ENCODE assay signal across 8 mouse cellular contexts in the genomic region with DNA sequence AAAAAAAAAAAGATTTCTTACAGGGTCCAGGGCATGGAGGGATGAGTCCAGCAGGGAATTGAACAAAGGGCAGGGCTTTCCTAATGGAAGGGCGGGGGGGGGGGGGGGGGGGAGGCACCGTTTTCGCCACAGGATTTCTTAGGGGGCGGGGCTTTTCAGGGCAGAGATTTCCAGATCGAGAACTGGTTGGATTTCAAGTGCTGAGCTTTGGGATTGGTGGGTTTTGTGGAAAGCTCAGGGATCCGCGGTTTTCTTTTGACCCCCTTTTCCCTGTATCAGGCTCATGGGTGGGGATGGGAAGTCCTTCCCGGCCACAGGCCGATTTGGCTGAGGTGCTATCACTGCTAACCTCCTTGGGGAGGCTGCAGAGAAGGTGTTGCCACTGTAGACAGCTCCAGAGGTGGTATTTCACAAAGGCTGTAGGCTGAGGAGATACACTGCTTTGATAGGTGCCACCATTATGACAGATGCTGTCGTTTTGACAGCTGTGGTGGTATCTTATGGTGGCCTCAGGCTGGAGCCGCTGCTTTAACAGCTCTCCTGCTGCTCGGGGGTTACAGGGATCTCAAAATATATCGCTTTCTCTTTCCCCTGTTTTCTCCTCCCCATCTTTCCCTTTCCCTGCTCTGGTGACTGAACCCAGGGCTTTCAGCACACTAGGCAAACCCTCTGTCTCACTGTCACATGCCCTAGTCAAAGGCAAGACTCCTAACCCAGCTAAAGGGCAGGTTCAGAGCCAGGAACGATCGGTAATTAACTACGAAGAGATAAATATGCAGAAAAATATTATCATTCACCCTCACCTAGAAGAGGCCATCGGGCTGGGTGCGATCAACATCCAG.
DNase-seq lines count a peak whose midpoint lies in the region; ATAC-seq lines count a peak whose summit lies in the region.

No protein-coding gene starts in this region.

- H3K4me2 ChIP-seq in kidney, embryonic 16.5 days (replicated peaks; ENCODE audit: low read depth, low read length) = peak overlapping the region; percentile 51
- H3K4me2 ChIP-seq in embryonic facial prominence, embryonic 11.5 days (ENCODE audit: low read depth, low read length) = peak overlapping the region; percentile 29
- peak overlapping the region; percentile 57 for H3K4me2 ChIP-seq in intestine, embryonic 16.5 days (ENCODE audit: low read depth, low read length)
- H3K4me2 ChIP-seq in neural tube, embryonic 13.5 days = peak overlapping the region; percentile 54

- no peaks in the 10 kb centered on the region for H3K27me3 ChIP-seq in kidney, embryonic 16.5 days (ENCODE audit: insufficient read depth, low read length)
- no peaks in the 10 kb centered on the region for H3K27me3 ChIP-seq in embryonic facial prominence, embryonic 11.5 days (ENCODE audit: control insufficient read depth, insufficient read depth, low read length)
- H3K27me3 ChIP-seq in intestine, embryonic 16.5 days (replicated peaks; ENCODE audit: control insufficient read depth, insufficient read depth, low read length) = no peaks in the 10 kb centered on the region
- no peaks in the 10 kb centered on the region for H3K27me3 ChIP-seq in neural tube, embryonic 13.5 days

- 0 out of 2 replicates have a peak, but pooled peaks cover 5% of the 10 kb centered on the region for H3K9me3 ChIP-seq in kidney, embryonic 16.5 days (ENCODE audit: low read length)
- H3K9me3 ChIP-seq in embryonic facial prominence, embryonic 11.5 days (replicated peaks; ENCODE audit: control insufficient read depth, low read length) = no peaks in the 10 kb centered on the region
- H3K9me3 ChIP-seq in intestine, embryonic 16.5 days (ENCODE audit: control insufficient read depth, low read length) = no peaks in the 10 kb centered on the region
- no peaks in the 10 kb centered on the region for H3K9me3 ChIP-seq in neural tube, embryonic 13.5 days

- no peak overlapping the region for H3K27ac ChIP-seq in kidney, embryonic 16.5 days (ENCODE audit: low read length)
- no peak overlapping the region for H3K27ac ChIP-seq in embryonic facial prominence, embryonic 11.5 days (replicated peaks; ENCODE audit: low read depth, low read length)
- H3K27ac ChIP-seq in intestine, embryonic 16.5 days (ENCODE audit: low read length) = no peak overlapping the region
- H3K27ac ChIP-seq in neural tube, embryonic 13.5 days (replicated peaks) = no peak overlapping the region

- no peak for ATAC-seq in kidney, embryonic 16.5 days (ENCODE audit: low FRiP score, low TSS enrichment)
- ATAC-seq in embryonic facial prominence, embryonic 11.5 days (replicated peaks; ENCODE audit: insufficient number of reproducible peaks, low FRiP score, low TSS enrichment, low read depth) = no peak
- peak; percentile 38 for ATAC-seq in intestine, embryonic 16.5 days
- peak; percentile 34 for ATAC-seq in neural tube, embryonic 13.5 days (ENCODE audit: low read depth)

- no peak for DNase-seq in kidney, adult 9 months
- DNase-seq in embryonic facial prominence, embryonic 11.5 days (ENCODE audit: low spot score) = peak; percentile 41
- DNase-seq in left cerebral cortex, postnatal 14 days (ENCODE audit: low spot score in 2 of 2) = no peak
- no peak for DNase-seq in spleen, adult 12 weeks (ENCODE audit: low spot score)
- no peak for DNase-seq in left cerebral cortex, postnatal 25 days (ENCODE audit: low spot score in 2 of 2)

- H3K4me3 ChIP-seq in kidney, embryonic 16.5 days (ENCODE audit: low read length) = peak overlapping the region; percentile 19
- H3K4me3 ChIP-seq in embryonic facial prominence, embryonic 11.5 days (ENCODE audit: low read depth, low read length) = peak overlapping the region; percentile 9
- H3K4me3 ChIP-seq in intestine, embryonic 16.5 days (ENCODE audit: low read length) = peak overlapping the region; percentile 33
- peak overlapping the region; percentile 27 for H3K4me3 ChIP-seq in neural tube, embryonic 13.5 days

- no peaks in the 10 kb centered on the region for H3K36me3 ChIP-seq in kidney, embryonic 16.5 days (ENCODE audit: insufficient read depth, low read length)
- H3K36me3 ChIP-seq in embryonic facial prominence, embryonic 11.5 days (replicated peaks; ENCODE audit: control insufficient read depth, insufficient read depth, low read depth, low read length) = no peaks in the 10 kb centered on the region
- no peaks in the 10 kb centered on the region for H3K36me3 ChIP-seq in intestine, embryonic 16.5 days (ENCODE audit: control insufficient read depth, insufficient read depth, low read length)
- H3K36me3 ChIP-seq in neural tube, embryonic 13.5 days = no peaks in the 10 kb centered on the region

- peaks cover 11% of the 10 kb centered on the region; the same call in 1 of the 2 replicates for H3K4me1 ChIP-seq in kidney, embryonic 16.5 days (ENCODE audit: insufficient read depth, low read length)
- no peaks in the 10 kb centered on the region for H3K4me1 ChIP-seq in embryonic facial prominence, embryonic 11.5 days (ENCODE audit: control insufficient read depth, insufficient read depth, low read length)
- H3K4me1 ChIP-seq in intestine, embryonic 16.5 days (ENCODE audit: control insufficient read depth, insufficient read depth, low read length) = peaks cover 5% of the 10 kb centered on the region; the same call in 1 of the 2 replicates
- H3K4me1 ChIP-seq in neural tube, embryonic 13.5 days (replicated peaks) = peaks cover 21% of the 10 kb centered on the region

- WGBS in kidney, embryonic 16.5 days = 9% methylated on average over 17 of the region's 18 CpGs
- 14% methylated on average over 15 of the region's 18 CpGs for WGBS in embryonic facial prominence, embryonic 11.5 days
- 11% methylated on average over 18 of the region's 18 CpGs for WGBS in intestine, embryonic 16.5 days
- whole genome bisulfite sequencing in neural tube, embryonic 13.5 days = 15% methylated on average over 18 of the region's 18 CpGs

- H3K9ac ChIP-seq in kidney, embryonic 16.5 days (replicated peaks; ENCODE audit: low read length) = peak overlapping the region; percentile 19
- 0 out of 2 replicates have a peak overlapping the region, but pooled peaks have one; percentile 22 for H3K9ac ChIP-seq in embryonic facial prominence, embryonic 11.5 days (replicated peaks; ENCODE audit: low read length)
- peak overlapping the region; percentile 45; the same call in 1 of the 2 replicates for H3K9ac ChIP-seq in intestine, embryonic 16.5 days (ENCODE audit: low read depth, low read length)
- H3K9ac ChIP-seq in neural tube, embryonic 13.5 days = peak overlapping the region; percentile 56

- intact Hi-C loops in left cerebral cortex, postnatal 14 days (cut with DNase I) = no loop called here
- intact Hi-C loops in left cerebral cortex, postnatal 25 days (cut with DNase I) = no loop called here

Comparison
In these comparisons a context has a peak if more than half of its experiments do, and no peak if none do; other contexts are left out.
1. ATAC-seq: peak in intestine, embryonic 16.5 days (single experiment) and neural tube, embryonic 13.5 days (single experiment); none in kidney, embryonic 16.5 days (single experiment) and embryonic facial prominence, embryonic 11.5 days (single experiment).
2. Peak in every context shown above with its lines, with median percentiles within 50 percentile points of each other: H3K4me2 ChIP-seq, H3K4me3 ChIP-seq and H3K9ac ChIP-seq.